Mouse (Mus musculus) C3H10T1/2 (cell line): ENCODE results near the gene Eqtn. TPM values are rescaled to one million over a fixed set of nuclear protein-coding genes. Genes with fewer than 3 reads are reported as not detected.

Source experiments
- polyA plus RNA-seq, 2 experiments: library from polyadenylated mRNA; unstranded; fragments of >200 nt; fragmentation: generic; extraction: Trizol; gene quantifications; one replicate each; pipeline ENCODE4 v1.2.1; 2012; ENCODE audit warnings: missing spikeins in 2 of 2

Gene Eqtn
- polyA plus RNA-seq: not detected

GRCm38 (mm10) chr4:94928743-94929142 is at the start of gene Eqtn:
Gene Eqtn (minus strand): TSS chr4:94928843.

Other genes with a start within 250 kb of the Eqtn start
- gene Tek, start 189.6 kb downstream of the Eqtn start, polyA plus RNA-seq: under 1 TPM in 1 of 2 experiments, not detected in 1; 0.33 TPM
- 1 to 10 TPM in 1 of 2 experiments, under 1 TPM in 1; 0.22 to 2.0 TPM for gene Mysm1, start 50.3 kb upstream of the Eqtn start, polyA plus RNA-seq
- gene Jun, start 123.4 kb upstream of the Eqtn start, polyA plus RNA-seq: 10 to 100 TPM; 29.7 to 77.7 TPM